Mouse (Mus musculus) embryonic fibroblast, embryonic 13.5 days (primary cell): ENCODE results near the gene Naxe. TPM values are rescaled to one million over a fixed set of nuclear protein-coding genes. Genes with fewer than 3 reads are reported as not detected.

Experiments
- H3K27ac ChIP-seq: 2 replicates; pipeline ENCODE4 v1.5.1; 2012; ENCODE audit warnings: low read length, control low read depth, inconsistent platforms; ENCODE audit not compliant: insufficient read depth
- H3K4me1 ChIP-seq: 2 replicates; pipeline ENCODE4 v1.6.1; 2011; ENCODE audit warnings: low read length; ENCODE audit not compliant: control insufficient read depth, insufficient read depth
- H3K4me3 ChIP-seq: 2 replicates; pipeline ENCODE4 v1.5.1; 2011; ENCODE audit warnings: mild to moderate bottlenecking, control low read depth, low read length; ENCODE audit not compliant: insufficient read depth
- CTCF ChIP-seq: IDR thresholded peaks from 2 replicates; pipeline ENCODE4 v1.5.1; 2011; ENCODE audit warnings: mild to moderate bottlenecking, control low read depth, low read length, moderate library complexity, borderline replicate concordance; ENCODE audit not compliant: insufficient read depth
- POLR2A ChIP-seq: IDR thresholded peaks from 2 replicates; pipeline ENCODE4 v1.6.1; 2011; ENCODE audit warnings: low read depth, mild to moderate bottlenecking, control low read depth, low read length, moderate library complexity
- polyA plus RNA-seq: library from polyadenylated mRNA; stranded (reverse); fragments of >200 nt; gene quantifications from 2 replicates; pipeline ENCODE4 v1.2.4, GENCODE M21; 2011; ENCODE audit warnings: low read depth; ENCODE audit not compliant: missing spikeins, insufficient read length

Gene Naxe
- polyA plus RNA-seq, 1 experiment, result 97.3 TPM

DNA sequence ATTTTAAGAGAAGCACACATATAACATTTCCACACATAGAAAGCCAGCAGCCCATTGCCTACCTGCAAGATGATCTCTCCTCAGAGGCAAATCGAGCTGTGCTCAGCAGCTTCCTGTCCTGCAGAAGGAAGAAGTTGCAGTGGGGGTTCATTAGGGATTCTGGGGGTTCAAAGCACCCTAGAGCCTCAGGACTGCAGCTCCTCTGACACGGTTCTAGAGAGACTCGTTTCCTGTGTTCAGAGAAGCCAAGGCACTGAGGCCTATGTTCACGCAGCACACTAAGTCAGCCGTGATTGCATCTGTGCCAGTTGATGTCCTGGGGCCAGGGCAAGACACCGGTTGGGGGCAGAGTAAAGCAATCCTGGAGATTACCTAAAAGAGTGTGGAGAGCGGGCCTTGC lies 31.5 kb downstream of the Naxe start:
- TF ChIP-seq POLR2A (no peak), CTCF (no peak)
- H3K27ac ChIP-seq, result no peak overlapping the region

DNA sequence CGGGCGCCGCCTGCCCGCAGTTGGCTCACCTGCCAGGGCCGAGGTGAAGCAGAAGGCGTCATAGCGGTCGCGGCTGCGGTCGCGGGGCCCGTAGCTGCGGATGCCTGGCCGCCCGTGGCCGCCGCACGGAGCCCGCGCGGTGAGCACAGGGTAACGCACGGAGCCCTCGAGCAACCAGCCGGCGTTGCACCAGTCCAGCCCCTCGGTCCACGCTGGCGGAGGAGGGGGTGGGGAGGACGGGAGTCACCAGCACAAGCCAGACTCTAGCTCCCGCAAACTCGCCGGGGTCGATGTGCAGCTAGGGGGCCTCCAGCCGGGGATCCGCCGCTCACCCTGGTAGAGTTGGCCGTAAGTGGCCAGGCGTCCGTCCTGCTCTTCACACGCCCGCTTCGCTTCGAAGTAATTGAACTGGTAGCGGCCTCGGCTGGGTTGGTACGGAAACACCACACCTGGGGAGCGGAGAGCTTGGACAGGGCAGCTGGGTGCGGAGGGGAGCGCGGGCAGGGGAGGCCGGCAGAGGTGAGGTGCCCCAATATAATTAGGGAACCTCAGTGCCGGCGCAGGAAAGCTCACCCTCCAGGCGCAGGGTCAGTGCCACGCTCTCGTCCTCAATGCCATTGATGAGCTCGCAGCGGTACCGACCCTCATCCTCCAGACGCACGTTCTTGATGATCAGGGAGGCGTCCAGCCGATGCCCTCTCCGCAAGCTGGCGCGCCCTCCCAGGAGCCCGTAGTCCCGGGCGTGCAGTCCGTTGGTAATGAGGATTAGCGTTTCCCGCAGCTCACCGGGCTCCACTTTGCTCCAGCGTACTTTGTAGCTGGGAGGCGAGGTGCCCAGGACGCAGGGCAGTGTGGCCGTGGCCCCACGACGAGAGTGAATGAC lies 34.9 kb downstream of the Naxe start:
- H3K4me3 ChIP-seq, result peak overlapping the region; percentile 55
- H3K27ac ChIP-seq, result no peak overlapping the region
- no peak for TF ChIP-seq POLR2A
- no peak for TF ChIP-seq CTCF

More for the DNA sequence above, 31.5 kb downstream of the Naxe start:
- H3K4me3 ChIP-seq, result no peak overlapping the region
- no peaks in the 10 kb centered on the region for H3K4me1 ChIP-seq

DNA sequence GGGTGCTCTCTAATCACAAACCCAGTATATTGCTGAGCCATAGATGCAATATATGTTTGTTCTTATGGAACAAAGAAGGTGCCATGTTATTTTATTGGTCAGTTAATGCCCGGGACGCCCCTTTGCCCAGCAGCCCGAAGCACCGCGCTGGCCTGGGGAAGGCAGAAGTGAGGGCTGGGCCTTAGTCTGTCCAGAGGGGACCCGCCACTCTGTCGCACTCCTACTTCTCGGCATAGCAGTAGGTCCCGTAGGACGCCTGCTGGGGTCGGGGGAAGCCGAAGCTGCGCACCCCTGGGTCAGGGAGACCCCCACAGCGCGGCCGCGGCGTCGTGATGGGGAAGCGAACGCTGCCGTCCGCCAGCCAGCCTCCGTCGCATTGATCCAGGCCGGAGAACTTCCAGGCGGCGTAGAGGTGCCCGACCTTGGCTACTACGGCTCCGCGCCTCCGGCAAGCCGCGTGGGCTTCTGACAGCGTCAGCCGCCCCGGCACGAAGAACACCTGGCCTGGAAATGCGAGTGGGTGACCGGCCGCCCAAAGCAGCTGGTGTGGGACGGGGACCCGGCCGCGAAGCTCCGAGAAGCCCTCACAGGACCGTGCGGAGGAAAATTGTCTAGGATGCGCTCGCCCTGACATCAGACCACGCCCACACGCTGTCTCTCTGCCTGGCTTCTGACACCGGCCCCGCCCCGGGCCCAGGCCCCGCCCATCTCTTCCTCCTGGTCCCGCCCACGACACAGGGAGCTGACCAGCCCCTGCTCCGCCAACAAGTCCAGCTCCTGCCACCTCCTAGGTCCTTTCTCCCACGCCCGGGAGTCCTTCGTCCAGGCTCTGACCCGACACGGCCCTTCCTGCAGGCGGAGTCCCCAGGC lies 35.7 kb downstream of the Naxe start:
- TF ChIP-seq CTCF (no peak), POLR2A (no peak)
- Histone ChIP-seq H3K27ac (no peak overlapping the region), H3K4me1 (no peaks in the 10 kb centered on the region), H3K4me3 (peak overlapping the region; percentile 55)

More for the DNA sequence above, 34.9 kb downstream of the Naxe start:
- H3K4me1 ChIP-seq, result no peaks in the 10 kb centered on the region

DNA sequence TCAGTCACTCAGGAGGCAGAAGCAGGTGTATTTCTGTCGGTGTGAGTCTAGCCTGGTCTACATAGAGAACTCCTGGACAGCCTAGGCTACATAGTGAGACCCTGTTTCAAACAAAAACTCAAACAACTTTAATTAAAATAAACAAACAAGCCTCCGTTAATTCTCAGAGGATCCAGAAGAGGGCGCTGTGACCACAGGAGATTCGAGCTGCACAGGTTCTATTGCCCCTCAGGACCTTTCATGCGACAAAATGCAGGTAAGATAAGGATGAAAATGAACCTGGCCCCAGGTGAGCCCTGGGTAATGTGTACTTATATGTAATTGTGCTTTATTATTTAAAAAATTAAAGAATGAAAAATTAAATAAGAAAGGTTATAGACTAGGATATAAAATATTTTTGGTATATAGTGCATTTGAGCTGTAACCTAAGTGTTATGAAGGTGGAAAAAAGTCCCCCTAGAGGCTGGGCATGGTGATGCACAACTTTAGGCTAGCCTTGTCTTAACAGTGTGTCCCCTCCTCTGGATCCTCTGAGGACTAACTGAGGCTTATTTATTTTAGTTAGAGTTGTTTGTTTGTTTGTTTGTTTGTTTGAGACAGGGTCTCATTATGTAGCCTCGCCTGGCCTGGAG lies 47.5 kb downstream of the Naxe start:
- Histone ChIP-seq H3K27ac (no peak overlapping the region), H3K4me3 (no peak overlapping the region), H3K4me1 (no peaks in the 10 kb centered on the region)
- TF ChIP-seq CTCF (no peak), POLR2A (no peak)

Other genes with a start within 250 kb of the Naxe start
- gene Pear1, start 234.2 kb downstream of the Naxe start, polyA plus RNA-seq, result 65.8 and 74.0 TPM in 2 replicates
- gene Sh2d2a, start 211.7 kb downstream of the Naxe start, polyA plus RNA-seq, result not detected in 2 replicates
- 27.5 and 34.2 TPM in 2 replicates for gene Prcc, start 172.9 kb downstream of the Naxe start, polyA plus RNA-seq
- 267 and 287 TPM in 2 replicates for gene Hdgf, start 152.2 kb downstream of the Naxe start, polyA plus RNA-seq
- 130 and 167 TPM in 2 replicates for gene Mrpl24, start 139.0 kb downstream of the Naxe start, polyA plus RNA-seq
- 41.6 and 54.7 TPM in 2 replicates for gene Isg20l2, start 128.2 kb downstream of the Naxe start, polyA plus RNA-seq
- 11.4 and 12.0 TPM in 2 replicates for gene Rrnad1, start 127.8 kb downstream of the Naxe start, polyA plus RNA-seq
- 80.0 and 99.8 TPM in 2 replicates for gene Crabp2, start 109.8 kb downstream of the Naxe start, polyA plus RNA-seq
- 25.7 and 71.2 TPM in 2 replicates for gene Nes, start 87.4 kb downstream of the Naxe start, polyA plus RNA-seq
- gene Bcan, start 58.3 kb downstream of the Naxe start, polyA plus RNA-seq, result 0.61 TPM in 1 of 2 replicates, not detected in the other
- gene Hapln2, start 30.9 kb downstream of the Naxe start, polyA plus RNA-seq, result not detected in 2 replicates
- 20.1 and 23.3 TPM in 2 replicates for gene Gpatch4, start 15.4 kb downstream of the Naxe start, polyA plus RNA-seq
- gene Ttc24, start 19.8 kb upstream of the Naxe start, polyA plus RNA-seq, result not detected in 2 replicates
- gene Iqgap3, start 23.5 kb upstream of the Naxe start, polyA plus RNA-seq, result 14.8 and 20.1 TPM in 2 replicates
- gene Mef2d, start 83.9 kb upstream of the Naxe start, polyA plus RNA-seq, result 49.1 and 57.0 TPM in 2 replicates
- gene Rhbg, start 196.2 kb upstream of the Naxe start, polyA plus RNA-seq, result not detected in 2 replicates
- not detected in 2 replicates for gene Gm38392, start 228.7 kb upstream of the Naxe start, polyA plus RNA-seq
- gene Tsacc, start 238.5 kb upstream of the Naxe start, polyA plus RNA-seq, result 3.9 and 5.5 TPM in 2 replicates
- gene Cct3, start 238.6 kb upstream of the Naxe start, polyA plus RNA-seq, result 223 and 264 TPM in 2 replicates